Mouse (Mus musculus) adrenal gland, adult 18-20 months (tissue): ENCODE data around the gene Snap29. TPM values are rescaled to one million over a fixed set of nuclear protein-coding genes. Genes with fewer than 3 reads are reported as not detected.

ENCODE experiments used
- DNase-seq, 2 experiments: peaks; one replicate each; pipeline ENCODE4 v3.0.0; 2021 to 2022; ENCODE audit warnings: low spot score in 2 of 2
- total RNA-seq, 2 experiments: library from RNA; stranded (reverse); gene quantifications; 1 replicate in 1 of 2; 2 replicates in 1 of 2; pipeline ENCODE4 v1.2.3; 2021

Snap29 gene
- total RNA-seq, 2 experiments from 2014 or later = 27.7 to 29.3 TPM

DNA sequence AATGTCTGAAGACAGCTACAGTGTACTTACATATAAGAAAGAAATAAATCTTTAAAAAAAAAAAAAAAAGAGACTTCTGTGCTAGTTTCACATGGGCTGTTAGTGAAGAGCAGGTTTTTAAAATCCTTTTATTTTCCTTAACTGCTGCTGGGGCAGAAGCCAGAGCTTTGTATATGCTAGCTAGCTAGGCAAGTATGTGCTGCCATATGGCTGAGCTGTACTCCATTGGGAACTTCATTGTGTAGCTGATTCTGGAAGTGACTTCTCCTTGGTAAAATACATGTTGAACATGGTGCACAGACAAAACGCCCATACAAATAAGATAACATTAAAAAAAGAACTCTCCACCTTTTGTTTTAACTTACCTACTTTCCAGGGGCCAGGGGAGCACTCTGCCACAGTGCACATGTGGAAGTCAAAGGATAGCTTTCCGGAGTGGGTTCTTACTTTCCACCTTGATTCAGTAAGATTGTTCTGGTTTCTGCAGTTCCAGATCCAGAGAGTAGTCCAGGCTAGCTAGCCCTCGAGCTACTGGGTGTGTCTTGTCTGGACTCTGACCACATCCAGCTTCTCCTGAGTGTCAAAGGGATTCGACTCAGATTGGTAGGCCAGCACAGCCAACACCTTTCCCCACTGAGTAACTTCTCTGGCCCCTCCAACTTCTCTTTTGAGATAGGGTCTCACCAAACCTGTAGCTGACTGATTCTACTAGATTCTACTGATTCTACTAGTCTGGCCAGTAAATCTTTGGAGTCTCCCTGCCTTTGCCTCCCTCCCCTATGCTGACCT, 61.3 kb downstream of the Snap29 start:
- no peak for DNase-seq

DNA sequence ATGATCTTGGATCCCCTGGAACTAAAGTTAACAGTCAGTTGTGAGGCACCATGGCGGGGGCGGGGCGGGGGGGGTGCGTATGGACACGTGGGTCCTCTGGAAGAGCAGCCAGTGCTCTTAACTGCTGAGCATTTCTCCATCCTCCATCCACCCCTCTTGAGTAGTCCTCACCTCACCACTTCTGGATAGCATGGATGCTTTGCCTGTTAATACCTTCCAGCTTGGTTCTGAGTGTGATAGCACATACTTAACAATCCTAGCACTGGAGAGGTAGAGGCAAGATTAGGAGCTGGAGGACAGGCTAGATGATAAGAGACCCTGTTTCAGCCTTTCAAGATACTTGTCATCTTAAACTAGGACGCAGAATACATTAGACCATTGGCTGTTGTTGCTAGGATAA, 66.7 kb downstream of the Snap29 start:
- no peak for DNase-seq

DNA sequence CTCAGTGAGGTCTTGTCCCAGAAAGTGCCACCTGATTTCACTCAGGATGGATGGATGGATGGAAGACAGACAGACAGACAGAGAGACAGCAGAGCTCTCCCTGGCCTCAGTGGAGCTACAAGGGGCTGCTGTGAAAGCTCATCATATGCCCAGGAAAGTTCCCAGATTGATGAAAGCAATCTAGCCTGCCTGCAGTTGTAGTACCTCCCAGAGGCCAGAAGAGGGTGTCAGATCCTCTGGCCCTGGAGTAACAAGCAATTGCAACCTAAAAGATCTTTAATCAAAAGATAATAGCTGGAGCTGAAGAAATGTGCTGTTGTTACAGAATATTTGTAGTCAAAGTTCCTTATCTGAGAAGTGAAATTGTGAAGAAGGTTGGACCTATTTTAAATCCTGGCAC, 68.3 kb downstream of the Snap29 start:
- peak in 1 of 2 experiments; percentile 20 for DNase-seq

DNA sequence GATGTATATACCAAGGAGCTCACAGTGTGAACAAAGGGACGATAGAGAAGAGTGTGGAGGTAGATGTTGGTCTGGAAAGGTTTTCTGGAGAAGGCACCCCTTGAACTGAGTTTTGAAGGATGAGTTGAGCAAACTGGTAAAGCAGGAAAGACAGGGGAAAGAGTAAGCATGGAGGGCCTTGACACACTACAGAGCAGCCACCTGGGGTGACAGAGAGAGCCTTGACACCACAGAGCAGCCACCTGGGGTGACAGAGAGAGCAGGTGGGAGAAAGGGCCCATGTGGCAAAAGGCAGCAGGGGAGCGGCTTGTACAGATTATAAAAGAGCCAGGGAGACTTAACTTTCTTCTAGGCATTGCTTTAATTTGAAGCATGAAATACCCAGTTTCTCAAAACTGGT, 69.0 kb downstream of the Snap29 start:
- no peak for DNase-seq

DNA sequence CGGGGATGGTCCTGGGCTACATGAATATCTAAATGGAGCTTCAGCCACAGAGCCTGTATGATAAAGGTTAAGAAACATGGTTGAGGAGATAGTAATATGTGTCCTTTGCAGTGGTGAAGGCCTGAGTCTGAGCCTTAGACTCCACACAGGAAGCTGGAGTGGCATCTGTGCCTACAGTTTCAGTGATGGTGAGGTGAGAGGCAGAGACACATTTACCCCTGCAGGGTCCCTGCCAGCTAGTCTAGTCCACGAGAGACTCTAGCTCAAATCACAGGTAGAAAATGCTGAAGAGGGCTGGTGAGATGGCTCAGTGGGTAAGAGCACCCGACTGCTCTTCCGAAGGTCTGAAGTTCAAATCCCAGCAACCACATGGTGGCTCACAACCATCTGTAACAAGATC, 69.5 kb downstream of the Snap29 start:
- DNase-seq = no peak

DNA sequence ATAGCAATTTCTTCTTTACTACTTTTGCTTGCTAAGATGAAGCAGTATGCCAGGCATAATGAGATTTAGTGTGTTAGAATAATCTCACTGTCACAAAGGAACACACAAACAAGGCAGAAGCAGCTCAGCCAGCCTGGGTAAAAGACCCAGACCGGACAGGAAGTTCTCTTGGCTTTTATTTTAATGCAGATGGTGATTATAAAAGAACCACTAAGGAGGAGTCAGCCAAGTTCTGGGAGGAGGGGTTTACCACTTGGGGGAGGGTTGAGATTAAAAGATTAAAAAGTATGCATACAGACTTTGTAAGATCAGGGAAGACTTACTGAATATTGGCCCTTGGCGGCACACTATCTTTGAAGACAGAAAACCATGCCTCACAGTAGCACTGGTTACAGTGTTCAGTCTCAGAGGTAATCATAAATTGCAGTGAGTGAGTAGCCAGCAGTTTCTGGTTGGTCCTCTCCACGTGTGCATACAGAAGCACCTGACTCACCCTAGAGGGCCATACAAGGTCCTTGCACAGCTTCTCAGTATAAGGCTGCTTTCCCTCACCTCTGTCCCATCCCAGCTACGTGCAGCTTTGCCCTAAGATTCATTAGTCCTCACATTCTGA, 72.7 kb downstream of the Snap29 start:
- no peak for DNase-seq

Other genes with a start within 250 kb of the Snap29 start
- 100 to 1,000 TPM; 186 to 220 TPM for gene Ube2l3, start 203.3 kb upstream of the Snap29 start, total RNA-seq
- under 1 TPM in 1 of 2 experiments, not detected in 1; 0.06 TPM for gene Rimbp3, start 197.4 kb upstream of the Snap29 start, total RNA-seq
- 1 to 10 TPM; 2.1 to 2.2 TPM for gene Hic2, start 172.4 kb upstream of the Snap29 start, total RNA-seq
- 10 to 100 TPM in 1 of 2 experiments, 1 to 10 TPM in 1; 8.1 to 16.6 TPM for gene Tmem191c, start 129.9 kb upstream of the Snap29 start, total RNA-seq
- gene Serpind1, start 74.6 kb upstream of the Snap29 start, total RNA-seq = under 1 TPM; 0.29 to 0.30 TPM
- 100 to 1,000 TPM in 1 of 2 experiments, 10 to 100 TPM in 1; 95.5 to 105 TPM for gene Pi4ka, start 328 bp downstream of the Snap29 start, total RNA-seq
- gene Crkl, start 46.0 kb downstream of the Snap29 start, total RNA-seq = 10 to 100 TPM; 38.3 to 39.2 TPM
- gene Aifm3, start 83.6 kb downstream of the Snap29 start, total RNA-seq = 10 to 100 TPM in 1 of 2 experiments, 1 to 10 TPM in 1; 7.3 to 11.7 TPM
- gene Lztr1, start 102.7 kb downstream of the Snap29 start, total RNA-seq = 10 to 100 TPM; 58.7 to 64.6 TPM
- gene Thap7, start 125.2 kb downstream of the Snap29 start, total RNA-seq = 10 to 100 TPM; 35.1 to 38.5 TPM
- gene Lrrc74b, start 155.3 kb downstream of the Snap29 start, total RNA-seq = not detected
- gene P2rx6, start 155.9 kb downstream of the Snap29 start, total RNA-seq = 1 to 10 TPM; 1.8 to 2.8 TPM
- 10 to 100 TPM in 1 of 2 experiments, 1 to 10 TPM in 1; 8.7 to 14.2 TPM for gene Slc7a4, start 177.2 kb downstream of the Snap29 start, total RNA-seq
- gene Smpd4, start 213.4 kb downstream of the Snap29 start, total RNA-seq = 10 to 100 TPM; 29.9 to 30.2 TPM
- 1 to 10 TPM; 1.2 to 1.8 TPM for gene Ccdc74a, start 240.5 kb downstream of the Snap29 start, total RNA-seq